Mouse (Mus musculus): Measurements from ENCODE around the gene Crybg1. TPM values are rescaled to one million over a fixed set of nuclear protein-coding genes. Genes with fewer than 3 reads are reported as not detected.

Gene Crybg1
- polyA plus RNA-seq, 1 experiment from 2014 or later, result 0.95 TPM

DNA sequence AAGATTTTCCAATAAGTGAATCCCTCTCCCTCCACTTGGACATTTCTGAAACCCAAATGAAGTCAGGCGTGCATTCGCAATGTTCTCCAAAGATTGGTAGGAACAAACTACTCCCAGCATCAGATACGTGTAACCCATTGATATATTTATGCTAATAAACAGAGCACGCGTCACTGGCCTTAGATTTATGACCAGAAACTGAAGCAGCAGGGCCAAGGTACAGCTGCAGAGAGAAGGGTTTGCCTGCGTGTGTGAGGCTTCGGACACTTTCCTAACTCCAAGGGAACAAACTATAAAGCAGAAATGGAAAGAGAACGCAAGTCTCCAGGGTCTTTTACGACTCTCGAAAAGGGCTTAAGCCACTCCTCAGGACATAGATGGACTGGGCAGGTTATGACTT lies 5.3 kb downstream of the Crybg1 start:
- H3K4me2 ChIP-seq (replicated peaks), result no peak overlapping the region
- ATAC-seq (ENCODE audit: insufficient number of reproducible peaks, insufficient read depth, low FRiP score, low TSS enrichment), result no peak
- 0 out of 2 replicates have a peak, but pooled peaks cover 1% of the 10 kb centered on the region for H3K27me3 ChIP-seq
- WGBS, result 87% methylated on average over 10 of the region's 10 CpGs
- H3K36me3 ChIP-seq, result no peaks in the 10 kb centered on the region
- H3K4me1 ChIP-seq, result 0 out of 2 replicates have a peak, but pooled peaks cover 1% of the 10 kb centered on the region
- H3K4me3 ChIP-seq, result no peak overlapping the region
- no peak overlapping the region for H3K27ac ChIP-seq
- H3K9ac ChIP-seq, result no peak overlapping the region
- H3K9me3 ChIP-seq, result no peaks in the 10 kb centered on the region

GRCm38 (mm10) chr10:44138137-44138855 lies 10.4 kb downstream of the Crybg1 start:
- no peaks in the 10 kb centered on the region for H3K4me1 ChIP-seq
- H3K27ac ChIP-seq, result no peak overlapping the region
- H3K4me3 ChIP-seq, result no peak overlapping the region
- 80% methylated on average over 13 of the region's 13 CpGs for WGBS
- ATAC-seq (ENCODE audit: insufficient number of reproducible peaks, insufficient read depth, low FRiP score, low TSS enrichment), result no peak
- no peak overlapping the region for H3K9ac ChIP-seq
- no peaks in the 10 kb centered on the region for H3K9me3 ChIP-seq
- H3K27me3 ChIP-seq, result no peaks in the 10 kb centered on the region
- no peak overlapping the region for H3K4me2 ChIP-seq (replicated peaks)
- H3K36me3 ChIP-seq, result no peaks in the 10 kb centered on the region

DNA sequence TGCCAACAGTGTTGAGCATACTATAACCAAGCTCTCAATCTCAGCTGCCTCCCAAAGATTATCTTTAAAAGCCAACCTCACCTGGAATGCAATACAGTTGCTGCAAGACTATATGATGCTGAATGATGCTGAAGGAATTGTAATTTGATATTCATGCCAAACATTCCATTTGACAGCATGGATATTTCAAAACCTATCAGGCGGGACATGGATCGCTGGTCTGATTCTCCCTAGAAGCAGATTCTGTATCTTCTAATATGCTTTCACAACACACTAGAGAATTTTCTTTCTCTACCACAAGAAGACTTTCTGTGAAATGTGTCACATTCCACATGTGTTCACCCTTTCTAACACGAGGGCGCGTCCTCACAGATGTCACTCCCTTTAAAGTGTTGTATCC lies 22.6 kb downstream of the Crybg1 start:
- Histone ChIP-seq H3K9me3 (no peaks in the 10 kb centered on the region), H3K4me1 (no peaks in the 10 kb centered on the region), H3K27me3 (no peaks in the 10 kb centered on the region), H3K36me3 (no peaks in the 10 kb centered on the region), H3K27ac (no peak overlapping the region), H3K9ac (no peak overlapping the region), H3K4me2 (replicated peaks) (no peak overlapping the region), H3K4me3 (no peak overlapping the region)
- ATAC-seq (ENCODE audit: insufficient number of reproducible peaks, insufficient read depth, low FRiP score, low TSS enrichment), result no peak
- WGBS, result 80% methylated on average over 5 of the region's 5 CpGs

GRCm38 (mm10) chr10:44124400-44124933 lies 24.2 kb downstream of the Crybg1 start:
- ATAC-seq (ENCODE audit: insufficient number of reproducible peaks, insufficient read depth, low FRiP score, low TSS enrichment), result no peak
- no peak overlapping the region for H3K27ac ChIP-seq
- no peaks in the 10 kb centered on the region for H3K27me3 ChIP-seq
- no peak overlapping the region for H3K4me2 ChIP-seq (replicated peaks)
- H3K9ac ChIP-seq, result no peak overlapping the region
- 62% methylated on average over 6 of the region's 6 CpGs for WGBS
- no peaks in the 10 kb centered on the region for H3K4me1 ChIP-seq
- H3K36me3 ChIP-seq, result no peaks in the 10 kb centered on the region
- no peak overlapping the region for H3K4me3 ChIP-seq
- H3K9me3 ChIP-seq, result no peaks in the 10 kb centered on the region

GRCm38 (mm10) chr10:44118616-44119015 lies 30.0 kb downstream of the Crybg1 start:
- no peak overlapping the region for H3K9ac ChIP-seq
- H3K4me1 ChIP-seq, result no peaks in the 10 kb centered on the region
- no peaks in the 10 kb centered on the region for H3K27me3 ChIP-seq
- no peak for ATAC-seq (ENCODE audit: insufficient number of reproducible peaks, insufficient read depth, low FRiP score, low TSS enrichment)
- H3K4me3 ChIP-seq, result no peak overlapping the region
- no peak overlapping the region for H3K4me2 ChIP-seq (replicated peaks)
- no peaks in the 10 kb centered on the region for H3K36me3 ChIP-seq
- WGBS, result 39% methylated on average over 4 of the region's 4 CpGs
- no peaks in the 10 kb centered on the region for H3K9me3 ChIP-seq
- H3K27ac ChIP-seq, result no peak overlapping the region

GRCm38 (mm10) chr10:44116796-44117195 lies 31.9 kb downstream of the Crybg1 start:
- H3K9ac ChIP-seq, result no peak overlapping the region
- WGBS, result 89% methylated on average over 5 of the region's 5 CpGs
- ATAC-seq (ENCODE audit: insufficient number of reproducible peaks, insufficient read depth, low FRiP score, low TSS enrichment), result no peak

DNA sequence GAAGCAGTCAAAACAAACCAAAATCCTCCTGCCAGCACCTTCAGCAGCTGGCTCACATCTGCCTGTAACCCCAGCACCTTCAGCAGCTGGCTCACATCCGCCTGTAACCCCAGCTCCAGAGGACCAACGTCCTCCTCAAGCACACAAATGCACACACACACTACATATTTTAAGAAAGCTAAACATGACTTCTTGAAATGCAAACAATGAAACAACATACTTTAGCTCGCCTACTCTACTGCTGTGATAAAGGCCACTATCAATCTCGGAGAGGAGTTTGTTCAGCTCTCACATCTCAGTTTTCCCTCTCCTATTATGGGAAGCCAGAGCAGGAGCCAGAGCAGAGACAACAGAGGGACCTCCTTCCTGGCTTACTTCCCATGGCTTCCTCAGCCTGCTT lies 34.0 kb downstream of the Crybg1 start:
- Histone ChIP-seq H3K4me3 (no peak overlapping the region), H3K9me3 (no peaks in the 10 kb centered on the region), H3K4me1 (no peaks in the 10 kb centered on the region), H3K4me2 (replicated peaks) (no peak overlapping the region), H3K36me3 (no peaks in the 10 kb centered on the region), H3K27ac (no peak overlapping the region), H3K27me3 (no peaks in the 10 kb centered on the region), H3K9ac (no peak overlapping the region)
- 45% methylated on average over 4 of the region's 4 CpGs for WGBS
- no peak for ATAC-seq (ENCODE audit: insufficient number of reproducible peaks, insufficient read depth, low FRiP score, low TSS enrichment)

More at GRCm38 (mm10) chr10:44116796-44117195, 31.9 kb downstream of the Crybg1 start:
- Histone ChIP-seq H3K9me3 (no peaks in the 10 kb centered on the region), H3K27me3 (no peaks in the 10 kb centered on the region), H3K4me3 (no peak overlapping the region), H3K27ac (no peak overlapping the region), H3K36me3 (no peaks in the 10 kb centered on the region), H3K4me1 (no peaks in the 10 kb centered on the region), H3K4me2 (replicated peaks) (no peak overlapping the region)

DNA sequence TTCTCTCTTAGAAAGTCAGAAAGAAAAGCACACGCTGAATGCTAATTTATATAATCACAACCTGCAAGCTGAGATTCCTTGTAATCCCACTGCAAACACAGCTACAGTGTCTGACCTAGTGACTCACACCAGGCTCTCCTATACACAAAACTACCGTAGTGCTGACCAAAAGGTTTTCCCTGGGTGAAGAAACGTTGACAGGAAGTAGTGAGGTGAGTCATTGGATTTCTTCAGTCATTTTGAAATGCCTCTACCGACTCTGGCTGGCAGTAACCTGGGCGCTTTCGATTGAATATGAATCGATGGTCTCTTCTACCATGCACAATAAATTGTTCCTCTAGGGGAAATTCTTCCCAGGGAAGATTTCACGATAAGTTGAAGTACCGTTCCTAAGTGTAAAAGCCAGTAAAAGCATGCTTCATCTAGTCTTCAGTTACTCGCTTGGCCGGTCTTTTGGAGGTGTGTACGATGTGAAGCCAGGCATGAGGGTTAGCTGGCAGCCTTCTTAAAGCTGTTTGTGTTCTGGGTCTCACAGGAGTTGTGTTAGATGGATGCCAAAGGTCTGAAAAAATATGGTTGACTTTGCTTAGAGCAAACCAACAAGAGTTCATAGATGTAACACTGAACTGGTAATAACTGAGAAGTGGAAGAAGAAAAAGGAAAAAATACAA lies 36.5 kb downstream of the Crybg1 start:
- Histone ChIP-seq H3K27ac (no peak overlapping the region), H3K4me1 (no peaks in the 10 kb centered on the region), H3K9me3 (no peaks in the 10 kb centered on the region), H3K9ac (no peak overlapping the region), H3K4me3 (no peak overlapping the region), H3K27me3 (no peaks in the 10 kb centered on the region), H3K4me2 (replicated peaks) (no peak overlapping the region), H3K36me3 (no peaks in the 10 kb centered on the region)
- 77% methylated on average over 12 of the region's 12 CpGs for WGBS
- ATAC-seq (ENCODE audit: insufficient number of reproducible peaks, insufficient read depth, low FRiP score, low TSS enrichment), result no peak

DNA sequence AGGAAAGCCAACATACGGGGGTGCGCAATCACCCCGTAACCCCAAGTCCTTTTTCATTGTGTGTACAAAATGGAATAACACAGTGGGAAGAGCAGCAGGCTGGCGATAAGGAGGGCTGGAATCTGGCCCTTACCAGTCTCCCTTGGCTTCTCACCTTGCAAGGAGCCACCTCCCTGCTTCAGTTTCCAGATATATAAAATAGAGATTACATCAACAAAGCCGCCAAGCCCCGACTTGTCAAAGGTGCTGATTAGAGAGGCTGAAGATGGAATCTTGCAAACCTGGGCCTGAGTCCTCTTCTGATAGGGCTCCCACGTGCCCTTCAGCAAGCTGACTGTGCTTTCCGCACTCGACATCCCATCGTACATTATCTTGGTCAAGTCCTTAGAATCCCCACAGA lies 37.5 kb downstream of the Crybg1 start:
- Histone ChIP-seq H3K4me1 (no peaks in the 10 kb centered on the region), H3K27me3 (no peaks in the 10 kb centered on the region), H3K36me3 (no peaks in the 10 kb centered on the region), H3K27ac (no peak overlapping the region), H3K4me3 (no peak overlapping the region), H3K9me3 (no peaks in the 10 kb centered on the region), H3K9ac (no peak overlapping the region), H3K4me2 (replicated peaks) (no peak overlapping the region)
- ATAC-seq (ENCODE audit: insufficient number of reproducible peaks, insufficient read depth, low FRiP score, low TSS enrichment), result no peak
- WGBS, result 88% methylated on average over 10 of the region's 10 CpGs

- no peaks in the 10 kb centered on the region for H3K36me3 ChIP-seq
- H3K9ac ChIP-seq, result no peak overlapping the region
- H3K4me2 ChIP-seq (replicated peaks), result no peak overlapping the region
- H3K4me3 ChIP-seq, result no peak overlapping the region
- ATAC-seq (ENCODE audit: insufficient number of reproducible peaks, insufficient read depth, low FRiP score, low TSS enrichment), result no peak
- no peak overlapping the region for H3K27ac ChIP-seq
- H3K27me3 ChIP-seq, result no peaks in the 10 kb centered on the region
- no peaks in the 10 kb centered on the region for H3K4me1 ChIP-seq
- H3K9me3 ChIP-seq, result no peaks in the 10 kb centered on the region
Measured at GRCm38 (mm10) chr10:44110460-44110859, 38.2 kb downstream of the Crybg1 start.

DNA sequence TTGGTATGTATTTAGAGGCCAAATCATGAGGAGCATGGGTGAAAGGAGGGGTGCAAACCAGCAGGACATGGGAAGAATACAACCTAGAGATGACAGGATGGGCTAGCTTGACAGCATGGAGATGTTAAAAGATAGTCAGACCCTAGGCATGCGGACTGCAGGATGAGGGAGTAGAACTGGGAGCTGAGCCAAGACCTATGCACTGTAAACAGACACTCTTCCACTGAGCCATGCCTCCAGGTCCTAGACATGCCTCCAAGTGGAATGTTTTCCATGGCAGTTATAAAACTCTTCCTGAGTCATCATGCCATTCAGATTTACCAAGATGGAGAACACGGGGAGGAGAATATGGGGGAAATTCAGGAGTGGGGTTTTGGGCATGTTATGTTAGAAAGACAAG lies 53.9 kb downstream of the Crybg1 start:
- WGBS, result 72% methylated on average over 2 of the region's 2 CpGs
- no peak overlapping the region for H3K4me3 ChIP-seq
- H3K9ac ChIP-seq, result no peak overlapping the region
- peaks cover 14% of the 10 kb centered on the region; the same call in 1 of the 2 replicates for H3K9me3 ChIP-seq
- no peak for ATAC-seq (ENCODE audit: insufficient number of reproducible peaks, insufficient read depth, low FRiP score, low TSS enrichment)
- no peak overlapping the region for H3K27ac ChIP-seq
- no peak overlapping the region for H3K4me2 ChIP-seq (replicated peaks)
- no peaks in the 10 kb centered on the region for H3K27me3 ChIP-seq
- H3K36me3 ChIP-seq, result no peaks in the 10 kb centered on the region
- H3K4me1 ChIP-seq, result no peaks in the 10 kb centered on the region

DNA sequence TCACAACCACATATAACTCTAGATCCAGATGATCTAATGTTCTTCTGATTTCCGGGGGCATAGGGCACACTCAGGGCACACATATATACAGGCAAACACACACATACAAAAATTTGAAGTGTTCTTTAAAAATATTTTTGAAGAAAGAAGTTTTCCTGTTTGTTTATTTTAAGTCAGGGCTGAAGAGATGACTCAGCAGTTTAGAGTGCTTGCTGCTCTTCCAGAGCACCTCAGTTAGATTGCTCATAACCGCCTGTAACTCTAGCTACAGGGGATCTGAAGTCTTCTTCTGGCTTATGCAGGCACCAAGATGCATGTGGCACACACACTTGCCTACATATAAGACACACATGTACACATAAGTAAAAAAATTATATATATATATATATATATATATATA lies 56.9 kb downstream of the Crybg1 start:
- 88% methylated on average over 2 of the region's 2 CpGs for WGBS
- Histone ChIP-seq H3K27ac (no peak overlapping the region), H3K9me3 (peaks cover 14% of the 10 kb centered on the region; the same call in 1 of the 2 replicates), H3K36me3 (no peaks in the 10 kb centered on the region), H3K4me2 (replicated peaks) (no peak overlapping the region), H3K4me1 (no peaks in the 10 kb centered on the region), H3K9ac (no peak overlapping the region), H3K27me3 (no peaks in the 10 kb centered on the region), H3K4me3 (no peak overlapping the region)
- no peak for ATAC-seq (ENCODE audit: insufficient number of reproducible peaks, insufficient read depth, low FRiP score, low TSS enrichment)
